Mouse (Mus musculus): ENCODE results near the gene Parp8. TPM values are rescaled to one million over a fixed set of nuclear protein-coding genes. Genes with fewer than 3 reads are reported as not detected.

Parp8 gene
- polyA plus RNA-seq, 1 experiment from 2014 or later, result 18.8 TPM

- ATAC-seq (replicated peaks; ENCODE audit: insufficient number of reproducible peaks, low FRiP score, low TSS enrichment, low read depth) (no peak), DNase-seq (ENCODE audit: low spot score) (no peak)
- H3K4me2 ChIP-seq (ENCODE audit: low read depth, low read length), result no peak overlapping the region
- H3K36me3 ChIP-seq (replicated peaks; ENCODE audit: control insufficient read depth, insufficient read depth, low read depth, low read length), result no peaks in the 10 kb centered on the region
- H3K27me3 ChIP-seq (ENCODE audit: control insufficient read depth, insufficient read depth, low read length), result no peaks in the 10 kb centered on the region
- H3K27ac ChIP-seq (replicated peaks; ENCODE audit: low read depth, low read length), result no peak overlapping the region
- H3K9me3 ChIP-seq (replicated peaks; ENCODE audit: control insufficient read depth, low read length), result no peaks in the 10 kb centered on the region
- no peak overlapping the region for H3K9ac ChIP-seq (replicated peaks; ENCODE audit: low read length)
- H3K4me3 ChIP-seq (ENCODE audit: low read depth, low read length), result no peak overlapping the region
- no peaks in the 10 kb centered on the region for H3K4me1 ChIP-seq (ENCODE audit: control insufficient read depth, insufficient read depth, low read length)
- WGBS, result 82% methylated on average over 5 of the region's 5 CpGs
Measured at GRCm38 (mm10) chr13:117036277-117036676, 10.9 kb upstream of the Parp8 start.

GRCm38 (mm10) chr13:117035121-117035520 is 9.8 kb upstream of the Parp8 start:
- DNase-seq (ENCODE audit: low spot score) (no peak), ATAC-seq (replicated peaks; ENCODE audit: insufficient number of reproducible peaks, low FRiP score, low TSS enrichment, low read depth) (no peak)
- Histone ChIP-seq H3K9ac (replicated peaks; ENCODE audit: low read length) (no peak overlapping the region), H3K27me3 (ENCODE audit: control insufficient read depth, insufficient read depth, low read length) (no peaks in the 10 kb centered on the region), H3K9me3 (replicated peaks; ENCODE audit: control insufficient read depth, low read length) (no peaks in the 10 kb centered on the region), H3K4me2 (ENCODE audit: low read depth, low read length) (no peak overlapping the region), H3K4me1 (ENCODE audit: control insufficient read depth, insufficient read depth, low read length) (no peaks in the 10 kb centered on the region), H3K36me3 (replicated peaks; ENCODE audit: control insufficient read depth, insufficient read depth, low read depth, low read length) (no peaks in the 10 kb centered on the region), H3K4me3 (ENCODE audit: low read depth, low read length) (no peak overlapping the region), H3K27ac (replicated peaks; ENCODE audit: low read depth, low read length) (no peak overlapping the region)
- 73% methylated on average over 2 of the region's 2 CpGs for WGBS

- H3K9me3 ChIP-seq (replicated peaks; ENCODE audit: control insufficient read depth, low read length), result no peaks in the 10 kb centered on the region
- H3K4me2 ChIP-seq (ENCODE audit: low read depth, low read length), result no peak overlapping the region
- no peak overlapping the region for H3K27ac ChIP-seq (replicated peaks; ENCODE audit: low read depth, low read length)
- no peaks in the 10 kb centered on the region for H3K4me1 ChIP-seq (ENCODE audit: control insufficient read depth, insufficient read depth, low read length)
- 83% methylated on average over 1 of the region's 1 CpGs for WGBS
- no peak for ATAC-seq (replicated peaks; ENCODE audit: insufficient number of reproducible peaks, low FRiP score, low TSS enrichment, low read depth)
- H3K9ac ChIP-seq (replicated peaks; ENCODE audit: low read length), result no peak overlapping the region
- no peak for DNase-seq (ENCODE audit: low spot score)
- H3K36me3 ChIP-seq (replicated peaks; ENCODE audit: control insufficient read depth, insufficient read depth, low read depth, low read length), result no peaks in the 10 kb centered on the region
- H3K4me3 ChIP-seq (ENCODE audit: low read depth, low read length), result no peak overlapping the region
- H3K27me3 ChIP-seq (ENCODE audit: control insufficient read depth, insufficient read depth, low read length), result no peaks in the 10 kb centered on the region
Measured at GRCm38 (mm10) chr13:117034676-117035075, 9.3 kb upstream of the Parp8 start.

- H3K4me2 ChIP-seq (ENCODE audit: low read depth, low read length), result no peak overlapping the region
- WGBS, result 90% methylated on average over 5 of the region's 5 CpGs
- H3K27ac ChIP-seq (replicated peaks; ENCODE audit: low read depth, low read length), result no peak overlapping the region
- DNase-seq (ENCODE audit: low spot score) (no peak), ATAC-seq (replicated peaks; ENCODE audit: insufficient number of reproducible peaks, low FRiP score, low TSS enrichment, low read depth) (no peak)
- no peak overlapping the region for H3K9ac ChIP-seq (replicated peaks; ENCODE audit: low read length)
- H3K4me3 ChIP-seq (ENCODE audit: low read depth, low read length), result no peak overlapping the region
- H3K27me3 ChIP-seq (ENCODE audit: control insufficient read depth, insufficient read depth, low read length), result no peaks in the 10 kb centered on the region
- no peaks in the 10 kb centered on the region for H3K9me3 ChIP-seq (replicated peaks; ENCODE audit: control insufficient read depth, low read length)
- H3K4me1 ChIP-seq (ENCODE audit: control insufficient read depth, insufficient read depth, low read length), result no peaks in the 10 kb centered on the region
- H3K36me3 ChIP-seq (replicated peaks; ENCODE audit: control insufficient read depth, insufficient read depth, low read depth, low read length), result no peaks in the 10 kb centered on the region
Measured at GRCm38 (mm10) chr13:117033676-117034308, 8.5 kb upstream of the Parp8 start.

GRCm38 (mm10) chr13:117032402-117032801 is 7.1 kb upstream of the Parp8 start:
- Histone ChIP-seq H3K4me1 (ENCODE audit: control insufficient read depth, insufficient read depth, low read length) (no peaks in the 10 kb centered on the region), H3K27ac (replicated peaks; ENCODE audit: low read depth, low read length) (no peak overlapping the region), H3K27me3 (ENCODE audit: control insufficient read depth, insufficient read depth, low read length) (no peaks in the 10 kb centered on the region), H3K4me2 (ENCODE audit: low read depth, low read length) (no peak overlapping the region), H3K36me3 (replicated peaks; ENCODE audit: control insufficient read depth, insufficient read depth, low read depth, low read length) (no peaks in the 10 kb centered on the region), H3K9me3 (replicated peaks; ENCODE audit: control insufficient read depth, low read length) (no peaks in the 10 kb centered on the region), H3K4me3 (ENCODE audit: low read depth, low read length) (no peak overlapping the region), H3K9ac (replicated peaks; ENCODE audit: low read length) (no peak overlapping the region)
- WGBS, result 97% methylated on average over 1 of the region's 1 CpGs
- ATAC-seq (replicated peaks; ENCODE audit: insufficient number of reproducible peaks, low FRiP score, low TSS enrichment, low read depth), result no peak
- no peak for DNase-seq (ENCODE audit: low spot score)

- H3K27ac ChIP-seq (replicated peaks; ENCODE audit: low read depth, low read length), result no peak overlapping the region
- no peak overlapping the region for H3K4me2 ChIP-seq (ENCODE audit: low read depth, low read length)
- no peak overlapping the region for H3K4me3 ChIP-seq (ENCODE audit: low read depth, low read length)
- H3K4me1 ChIP-seq (ENCODE audit: control insufficient read depth, insufficient read depth, low read length), result no peaks in the 10 kb centered on the region
- H3K36me3 ChIP-seq (replicated peaks; ENCODE audit: control insufficient read depth, insufficient read depth, low read depth, low read length), result no peaks in the 10 kb centered on the region
- no peaks in the 10 kb centered on the region for H3K9me3 ChIP-seq (replicated peaks; ENCODE audit: control insufficient read depth, low read length)
- DNase-seq (ENCODE audit: low spot score) (no peak), ATAC-seq (replicated peaks; ENCODE audit: insufficient number of reproducible peaks, low FRiP score, low TSS enrichment, low read depth) (no peak)
- no peaks in the 10 kb centered on the region for H3K27me3 ChIP-seq (ENCODE audit: control insufficient read depth, insufficient read depth, low read length)
- WGBS, result 62% methylated on average over 6 of the region's 6 CpGs
- no peak overlapping the region for H3K9ac ChIP-seq (replicated peaks; ENCODE audit: low read length)
Measured at GRCm38 (mm10) chr13:117031546-117031945, 6.2 kb upstream of the Parp8 start.

- Histone ChIP-seq H3K27me3 (ENCODE audit: control insufficient read depth, insufficient read depth, low read length) (no peaks in the 10 kb centered on the region), H3K9me3 (replicated peaks; ENCODE audit: control insufficient read depth, low read length) (no peaks in the 10 kb centered on the region), H3K4me1 (ENCODE audit: control insufficient read depth, insufficient read depth, low read length) (no peaks in the 10 kb centered on the region), H3K4me3 (ENCODE audit: low read depth, low read length) (no peak overlapping the region), H3K4me2 (ENCODE audit: low read depth, low read length) (no peak overlapping the region), H3K27ac (replicated peaks; ENCODE audit: low read depth, low read length) (no peak overlapping the region), H3K36me3 (replicated peaks; ENCODE audit: control insufficient read depth, insufficient read depth, low read depth, low read length) (no peaks in the 10 kb centered on the region), H3K9ac (replicated peaks; ENCODE audit: low read length) (no peak overlapping the region)
- no peak for ATAC-seq (replicated peaks; ENCODE audit: insufficient number of reproducible peaks, low FRiP score, low TSS enrichment, low read depth)
- 80% methylated on average over 5 of the region's 5 CpGs for WGBS
- no peak for DNase-seq (ENCODE audit: low spot score)
Measured at GRCm38 (mm10) chr13:117028221-117028620, 2.9 kb upstream of the Parp8 start.

- H3K4me2 ChIP-seq (ENCODE audit: low read depth, low read length), result no peak overlapping the region
- DNase-seq (ENCODE audit: low spot score), result no peak
- H3K9ac ChIP-seq (replicated peaks; ENCODE audit: low read length), result no peak overlapping the region
- H3K9me3 ChIP-seq (replicated peaks; ENCODE audit: control insufficient read depth, low read length), result no peaks in the 10 kb centered on the region
- no peaks in the 10 kb centered on the region for H3K27me3 ChIP-seq (ENCODE audit: control insufficient read depth, insufficient read depth, low read length)
- no peak overlapping the region for H3K27ac ChIP-seq (replicated peaks; ENCODE audit: low read depth, low read length)
- H3K4me3 ChIP-seq (ENCODE audit: low read depth, low read length), result no peak overlapping the region
- 78% methylated on average over 9 of the region's 9 CpGs for WGBS
- no peak for ATAC-seq (replicated peaks; ENCODE audit: insufficient number of reproducible peaks, low FRiP score, low TSS enrichment, low read depth)
- no peaks in the 10 kb centered on the region for H3K4me1 ChIP-seq (ENCODE audit: control insufficient read depth, insufficient read depth, low read length)
- no peaks in the 10 kb centered on the region for H3K36me3 ChIP-seq (replicated peaks; ENCODE audit: control insufficient read depth, insufficient read depth, low read depth, low read length)
Measured at GRCm38 (mm10) chr13:117027336-117027735, 2.0 kb upstream of the Parp8 start.
